ENCODE assay signal across 16 mouse cellular contexts in genomic region chr7:129657867-129658266, GRCm38 (mm10).
"Had no signal": no experiment of that assay in that cellular context is flagged by ENCODE, and none has a peak within 500 bp of the region (broad histone marks: within the 10 kb centered on the region; RNA-seq: fewer than 3 reads in every experiment).

No protein-coding gene starts in this region.

- H3K27me3 ChIP-seq: liver, embryonic 13.5 days; liver, embryonic 15.5 days; neural tube, embryonic 12.5 days; stomach, embryonic 15.5 days had no signal

- ATAC-seq: liver, postnatal 0 days; midbrain, embryonic 13.5 days; midbrain, embryonic 15.5 days had no signal

- H3K9me3 ChIP-seq: liver, embryonic 13.5 days; liver, embryonic 15.5 days; megakaryocyte, embryonic 14.5 days; midbrain, embryonic 13.5 days; midbrain, embryonic 15.5 days; neural tube, embryonic 12.5 days; stomach, embryonic 15.5 days had no signal

- H3K4me2 ChIP-seq: liver, embryonic 11.5 days; liver, embryonic 13.5 days; liver, embryonic 15.5 days; midbrain, embryonic 11.5 days; midbrain, embryonic 13.5 days; midbrain, embryonic 15.5 days; neural tube, embryonic 12.5 days; stomach, embryonic 15.5 days had no signal

- H3K36me3 ChIP-seq: liver, embryonic 13.5 days; liver, embryonic 15.5 days; midbrain, embryonic 13.5 days; midbrain, embryonic 15.5 days; neural tube, embryonic 12.5 days; stomach, embryonic 15.5 days had no signal

- H3K4me1 ChIP-seq: megakaryocyte, embryonic 14.5 days had no signal

- H3K9ac ChIP-seq: liver, embryonic 13.5 days; liver, embryonic 15.5 days; liver, postnatal 0 days; midbrain, embryonic 13.5 days; midbrain, embryonic 15.5 days; neural tube, embryonic 12.5 days; stomach, embryonic 15.5 days had no signal

- H3K4me3 ChIP-seq: liver, embryonic 13.5 days; liver, embryonic 15.5 days; megakaryocyte, embryonic 14.5 days; midbrain, embryonic 13.5 days; midbrain, embryonic 15.5 days; neural tube, embryonic 12.5 days; stomach, embryonic 15.5 days had no signal

- DNase-seq: liver; liver, embryonic 13.5 days; liver, postnatal 0 days; right cerebral cortex, postnatal 14 days; thymus, adult 2 months; thymus, postnatal 25 days; thymus, postnatal 4 days had no signal

- H3K27ac ChIP-seq: liver, embryonic 13.5 days; liver, embryonic 15.5 days; macrophage; midbrain, embryonic 13.5 days; midbrain, embryonic 15.5 days; neural tube, embryonic 12.5 days; stomach, embryonic 15.5 days had no signal
